Mouse (Mus musculus) erythroid progenitor cell, adult 5-6 weeks (primary cell): ENCODE results near the gene Ciapin1. TPM values are rescaled to one million over a fixed set of nuclear protein-coding genes. Genes with fewer than 3 reads are reported as not detected.

ENCODE experiments used
- ATAC-seq: replicated peaks from 2 replicates; pipeline ENCODE4 v1.8.0; 2016; ENCODE audit warnings: moderate number of reproducible peaks, mild to moderate bottlenecking, moderate TSS enrichment, inconsistent platforms; ENCODE audit not compliant: poor library complexity, low FRiP score, severe bottlenecking
- total RNA-seq, 2 experiments: library from RNA; stranded (forward) in 1 of 2; stranded (reverse) in 1 of 2; fragments of 150-400 nt in 1 of 2; fragments of 186-747, 209-891 nt in 1 of 2; gene quantifications; 2 replicates each; pipeline versions ENCODE4 v1.2.3 to v1.2.4; 2015 to 2017; ENCODE audit warnings: low replicate concordance in 2 of 2

The Ciapin1 gene
- total RNA-seq (2015; ENCODE audit: low replicate concordance) (27.4 and 66.7 TPM in 2 replicates), total RNA-seq (2017; ENCODE audit: low replicate concordance) (36.8 and 46.6 TPM in 2 replicates)

DNA sequence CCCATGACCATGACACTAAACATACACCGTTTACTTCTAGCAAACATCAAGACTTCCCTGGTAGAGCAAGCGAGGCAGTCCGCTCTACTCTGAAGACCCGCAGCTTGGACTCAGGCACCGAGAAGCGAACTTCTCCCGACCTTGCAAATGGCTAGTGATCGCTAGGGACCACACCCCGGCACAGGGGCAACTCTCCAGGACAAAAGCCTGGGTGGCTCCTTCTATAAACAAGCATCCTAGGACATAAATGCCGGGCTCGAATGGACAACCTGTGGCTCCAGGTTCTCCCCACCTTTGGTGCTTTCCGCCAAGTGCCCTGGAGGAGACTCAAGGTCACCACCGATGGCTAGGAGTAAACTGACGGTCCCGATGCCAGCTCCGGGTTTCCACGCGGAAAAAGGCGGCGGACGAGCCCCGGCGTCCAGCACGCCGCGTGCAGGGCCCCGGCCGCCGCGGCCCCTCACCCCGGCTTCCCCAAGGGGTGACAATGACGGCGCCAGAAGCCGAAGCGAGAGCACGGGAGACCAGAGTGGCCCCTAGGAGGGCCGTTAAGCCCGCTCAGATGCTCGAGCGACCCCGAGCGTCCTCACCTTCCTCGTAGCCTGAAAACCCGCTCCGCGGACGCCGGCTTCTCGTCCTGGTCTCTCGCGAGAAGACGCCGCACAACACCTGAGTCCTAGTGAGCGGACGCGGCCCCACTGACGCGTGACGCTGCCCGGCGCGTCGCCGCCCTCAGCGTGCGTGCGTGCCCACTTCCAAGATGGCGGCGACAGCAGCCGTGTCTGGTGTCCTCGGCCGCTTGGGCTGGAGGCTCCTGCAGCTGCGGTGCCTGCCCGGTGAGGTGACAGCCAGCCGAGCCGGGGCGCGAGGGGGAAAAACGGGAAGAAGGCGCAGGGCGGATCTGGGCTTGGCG, at the start of gene Ciapin1, which contains the start of gene Coq9:
Gene Ciapin1, minus strand, starts transcription at position 697 of the 913 bp plus-strand sequence.
Gene Coq9, plus strand, starts transcription at position 660 of the 913 bp plus-strand sequence.
- peak; percentile 93 for ATAC-seq

DNA sequence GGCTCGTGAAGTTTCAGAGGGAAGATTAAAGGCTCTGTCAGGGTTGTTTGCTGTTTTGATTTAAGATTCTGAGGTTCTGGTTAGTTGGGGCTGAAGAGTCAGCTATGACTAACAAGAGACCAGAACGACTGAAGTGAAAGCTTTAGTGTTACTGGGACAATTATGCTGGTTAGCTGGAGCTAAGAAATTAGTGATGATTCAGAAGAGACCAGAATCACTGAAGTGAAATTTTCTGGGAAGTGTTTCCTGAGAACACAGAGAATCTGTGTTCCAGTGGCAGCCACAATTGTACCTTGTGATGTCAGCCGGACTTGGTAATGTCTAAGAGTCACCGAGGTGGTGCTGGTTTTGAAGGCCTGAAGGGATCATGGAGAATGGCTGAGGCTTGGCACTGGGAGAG, 42.6 kb upstream of the Ciapin1 start:
- ATAC-seq = no peak

DNA sequence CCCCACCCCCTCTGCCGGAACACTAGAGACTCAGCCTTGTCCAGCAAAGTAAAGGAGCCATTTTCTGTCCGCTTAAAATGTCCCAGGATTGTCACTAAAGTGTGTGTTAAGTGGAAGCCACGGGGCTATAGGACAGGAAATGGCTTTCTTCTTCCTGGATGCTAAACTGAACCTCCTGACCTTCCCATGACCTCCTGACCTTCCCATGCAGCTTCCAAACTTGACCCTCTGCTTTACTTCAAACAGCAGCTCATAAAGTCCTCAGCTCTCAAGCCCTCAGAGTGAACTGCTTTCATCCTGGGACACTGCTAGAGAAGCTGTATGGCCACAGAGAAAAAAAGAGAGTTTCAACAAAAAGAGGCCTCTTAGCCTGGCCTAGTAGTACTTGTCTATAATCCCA, 38.7 kb upstream of the Ciapin1 start:
- no peak for ATAC-seq

DNA sequence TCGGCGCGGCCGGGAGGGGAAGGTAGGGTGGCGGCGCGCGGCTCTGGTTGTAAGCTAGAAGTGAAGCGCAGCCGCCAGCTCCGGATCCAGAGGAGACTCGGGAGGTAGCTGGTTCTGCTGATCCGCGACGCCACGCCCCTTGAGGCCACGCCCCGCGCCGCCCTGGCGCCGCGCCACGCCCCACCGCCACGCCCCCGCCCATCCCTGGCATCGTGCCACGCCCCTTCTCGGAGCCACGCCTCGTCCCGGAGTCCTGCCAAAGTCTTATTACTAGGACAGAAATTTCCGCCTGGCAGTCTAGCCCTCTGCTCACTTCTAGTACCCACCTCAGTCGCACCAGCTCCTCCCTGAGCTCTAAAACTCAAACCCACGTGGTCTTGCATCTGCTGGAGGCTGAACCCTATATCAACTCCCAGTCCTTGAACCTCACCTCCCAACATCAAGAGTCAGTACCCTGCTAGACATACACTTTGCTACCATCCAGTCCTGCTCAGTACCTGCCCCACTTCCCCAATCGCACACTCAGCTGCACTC, 38.1 kb upstream of the Ciapin1 start, which contains the start of gene Dok4:
Gene Dok4, minus strand, starts transcription at position 134 of the 534 bp plus-strand sequence.
- peak; percentile 77 for ATAC-seq

DNA sequence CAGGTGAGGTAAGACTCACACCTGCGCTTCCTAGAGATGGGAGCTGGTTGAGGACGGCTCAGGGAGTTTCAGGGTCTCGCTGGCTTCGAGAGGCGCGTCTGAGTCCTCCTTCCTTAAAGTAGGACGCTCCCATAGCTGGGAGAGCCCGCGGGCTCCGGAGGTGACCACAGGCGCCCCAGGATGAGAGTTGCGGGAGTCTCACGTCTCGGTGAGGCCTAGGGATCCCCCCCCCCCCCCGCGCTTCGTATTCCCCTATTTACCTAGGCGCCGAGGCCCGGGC, 37.7 kb upstream of the Ciapin1 start:
- peak; percentile 12; the same call in 1 of the 2 replicates for ATAC-seq

DNA sequence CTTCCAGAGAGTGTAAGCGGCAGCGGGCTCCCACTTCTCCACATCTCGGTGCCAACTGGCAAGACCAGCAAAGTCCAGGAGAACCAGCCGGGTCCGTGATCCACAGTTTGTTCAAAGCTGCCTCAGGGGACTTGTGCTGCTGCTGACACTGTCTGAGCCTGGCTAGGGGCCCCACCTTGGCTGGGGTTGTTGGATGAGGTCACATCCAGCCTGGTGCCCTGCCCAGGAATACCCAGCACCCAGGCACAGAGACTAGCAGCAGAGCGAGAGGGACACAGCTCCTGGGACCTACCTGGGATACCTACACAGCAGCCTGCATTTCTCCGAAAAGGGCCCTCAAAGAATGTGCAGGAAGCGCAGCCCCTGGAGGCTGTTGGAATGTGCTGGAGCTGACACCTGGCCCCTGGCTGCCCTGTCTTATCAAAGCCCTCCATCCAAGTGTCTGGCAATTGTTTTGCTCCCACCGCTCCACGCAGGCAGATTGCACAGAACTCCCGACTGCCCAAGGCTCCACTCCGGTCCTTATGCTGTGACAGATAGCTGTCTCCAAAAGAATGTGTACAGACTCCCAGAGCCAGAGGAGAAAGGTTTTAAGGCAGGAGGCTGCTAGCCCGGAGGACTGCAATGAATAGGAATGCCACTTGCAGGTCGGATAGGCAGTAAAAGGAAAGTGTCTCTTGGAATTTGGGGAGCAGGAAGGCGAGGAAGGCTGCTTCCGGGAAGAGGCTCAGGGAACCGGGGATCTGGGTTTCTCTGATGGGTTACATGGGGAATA, 37.1 kb upstream of the Ciapin1 start:
- ATAC-seq = peak; percentile 20

DNA sequence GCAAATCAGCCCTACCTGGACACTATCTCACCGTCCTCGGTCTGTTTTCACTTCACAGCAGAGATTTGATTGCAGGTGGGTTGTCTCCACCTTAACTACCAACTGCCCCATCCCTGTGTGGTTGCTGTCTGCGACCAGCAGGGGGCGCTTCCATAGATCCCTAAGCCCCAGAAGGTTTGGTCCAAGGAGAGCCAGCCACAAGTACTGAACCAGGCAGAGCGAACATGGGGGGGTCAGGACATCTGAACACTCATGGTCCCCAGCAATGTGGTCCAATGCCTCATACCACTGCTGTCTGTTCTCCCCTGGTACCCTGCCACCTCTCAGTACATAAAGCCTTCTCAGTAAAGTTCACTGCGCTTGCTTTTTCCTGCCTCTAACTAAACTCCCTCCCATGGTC, 36.2 kb upstream of the Ciapin1 start:
- ATAC-seq = peak; percentile 67

DNA sequence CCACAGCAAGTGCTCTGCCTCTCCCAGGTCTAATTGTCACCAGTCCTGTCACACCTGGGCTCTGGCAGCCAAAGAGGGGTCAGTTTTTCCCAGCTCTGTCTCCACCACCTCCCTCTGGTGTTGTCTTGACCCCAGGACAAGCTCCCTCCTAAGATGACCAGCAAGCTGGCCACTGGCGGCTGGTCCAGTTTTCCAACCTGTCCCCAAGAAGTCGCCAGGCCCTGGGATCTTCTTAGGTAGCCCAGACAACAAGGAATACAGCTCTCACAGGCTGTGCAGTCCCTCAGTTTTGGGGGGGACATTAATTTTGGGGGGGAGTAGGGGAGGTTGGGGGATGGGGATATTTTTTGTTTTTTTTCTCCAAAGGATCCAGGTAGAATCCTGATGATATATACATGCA, 34.4 kb upstream of the Ciapin1 start:
- no peak for ATAC-seq

DNA sequence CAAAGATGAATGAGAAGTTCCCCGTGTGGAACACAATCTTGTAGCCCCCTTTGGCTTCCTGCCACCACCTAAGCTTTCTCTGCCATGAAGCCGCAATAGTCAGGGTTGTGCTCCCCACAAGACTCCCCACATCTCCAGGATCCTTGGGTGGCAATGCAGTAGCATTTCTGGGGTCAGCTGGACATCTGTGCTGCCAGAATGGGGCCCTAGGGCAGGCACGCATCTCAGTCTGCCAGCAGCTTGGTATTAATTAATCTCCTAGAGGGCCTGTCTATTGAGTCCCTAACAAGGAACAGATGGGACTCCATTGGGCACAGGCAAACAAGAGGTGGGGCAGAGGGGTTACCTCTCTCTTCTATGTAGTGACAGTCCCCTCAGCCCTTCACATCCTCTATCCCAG, 34.0 kb upstream of the Ciapin1 start:
- ATAC-seq = no peak

DNA sequence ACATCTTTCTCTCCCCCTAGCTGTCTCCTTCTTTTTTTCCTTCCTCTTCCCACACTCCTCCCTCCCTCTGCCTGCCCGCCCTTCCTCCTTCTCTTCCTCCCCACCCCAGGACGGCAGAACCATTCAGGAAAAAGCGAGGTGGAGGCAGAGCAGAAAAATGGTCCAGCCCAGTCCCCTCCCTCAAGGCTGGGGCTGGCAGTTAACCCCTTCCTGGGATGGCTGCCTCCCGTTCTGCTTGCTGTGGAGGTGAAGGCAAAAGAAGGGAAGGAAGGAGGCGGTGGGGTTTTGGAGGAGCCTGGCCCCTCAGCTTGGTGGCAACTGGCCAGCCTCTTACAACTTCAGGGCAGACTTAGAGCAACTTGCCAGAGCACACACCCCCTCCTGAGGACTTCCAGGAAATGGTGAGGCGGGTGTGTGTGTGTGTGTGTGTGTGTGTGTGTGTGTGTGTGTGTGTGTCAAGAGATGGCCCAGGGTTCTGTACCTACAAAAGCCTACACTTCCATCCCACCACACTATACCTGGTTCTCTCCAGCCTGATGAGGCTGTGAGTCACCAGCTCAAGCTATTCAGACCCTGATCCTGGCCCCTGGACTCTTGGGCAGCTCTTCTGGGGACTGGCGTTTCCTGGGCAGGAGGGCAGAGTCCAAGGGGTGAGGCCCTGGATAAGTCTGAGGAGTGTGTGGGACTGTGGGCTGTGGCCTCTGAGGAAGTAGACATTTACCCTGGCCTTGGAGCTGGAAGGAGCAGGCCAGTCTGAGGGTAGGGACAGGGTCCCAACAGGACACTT, 33.1 kb upstream of the Ciapin1 start:
- ATAC-seq = no peak

DNA sequence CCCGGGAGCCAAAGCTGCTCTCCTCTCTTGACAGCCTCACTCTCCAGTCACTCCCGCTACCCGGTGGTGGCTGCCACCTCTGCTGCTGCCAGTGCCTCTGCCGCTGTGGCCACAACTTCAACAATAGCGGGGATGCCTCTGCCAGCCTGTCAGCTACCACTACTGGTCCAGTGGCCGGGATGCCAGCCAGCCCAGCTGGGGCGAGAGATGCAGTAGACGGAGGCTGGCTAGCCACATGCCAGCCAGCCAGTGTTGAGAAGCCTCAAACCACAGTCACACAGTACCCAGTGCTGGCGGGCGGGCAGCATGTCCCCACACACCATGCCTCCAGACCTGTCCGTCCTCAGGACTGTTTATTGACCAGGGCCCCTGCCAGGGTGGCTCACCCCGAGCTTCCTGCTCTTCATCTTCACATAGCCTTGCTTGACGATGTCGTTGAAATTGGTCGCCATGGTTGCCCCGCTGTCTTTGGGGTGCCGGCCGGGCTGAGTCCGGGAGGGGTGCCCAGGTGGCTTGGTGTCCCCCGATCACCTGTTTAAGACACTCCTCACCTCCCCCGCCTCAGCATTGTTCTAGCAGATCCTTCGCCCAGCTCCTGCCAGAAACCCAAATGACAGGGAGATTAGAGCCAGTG, 32.4 kb upstream of the Ciapin1 start:
- no peak for ATAC-seq

DNA sequence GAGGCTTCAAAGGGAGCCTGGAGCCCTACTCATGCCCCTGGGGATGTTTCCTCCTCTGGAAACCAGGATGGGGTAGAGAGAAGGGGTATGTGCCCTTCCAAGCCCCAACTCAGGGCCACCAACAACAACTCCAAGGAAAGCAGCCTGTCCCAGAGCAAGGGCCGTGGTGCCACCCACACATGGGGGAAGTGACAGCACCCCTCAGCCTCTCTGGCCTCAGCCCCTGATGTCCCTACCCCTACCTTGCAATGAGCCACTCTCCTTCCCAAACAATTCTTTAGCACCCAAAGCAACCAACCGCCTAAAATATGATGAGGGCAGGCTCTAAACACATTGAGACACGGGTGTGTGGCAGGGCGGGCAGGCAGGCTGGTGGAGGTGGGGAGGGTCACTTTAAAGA, 31.8 kb upstream of the Ciapin1 start:
- no peak for ATAC-seq

DNA sequence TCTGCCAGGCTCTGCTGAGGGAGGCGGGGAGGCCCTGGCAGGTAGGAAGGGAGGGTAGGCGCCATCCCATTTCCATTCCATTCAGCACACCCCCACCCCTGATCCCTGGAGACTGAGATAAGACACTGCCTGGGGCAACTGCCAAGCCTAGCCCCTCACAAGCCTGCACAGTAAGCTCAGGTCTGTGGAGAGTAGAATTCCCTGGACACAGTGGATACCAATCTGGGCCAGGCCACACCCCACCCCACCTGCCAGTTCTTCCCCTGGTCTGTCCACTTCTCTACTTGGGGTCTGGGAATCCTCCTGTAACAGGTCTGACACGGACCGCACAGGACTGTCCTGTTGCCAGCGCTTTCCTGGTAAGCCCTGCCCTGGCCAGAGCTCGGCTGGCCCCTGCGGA, 31.0 kb upstream of the Ciapin1 start:
- no peak for ATAC-seq

DNA sequence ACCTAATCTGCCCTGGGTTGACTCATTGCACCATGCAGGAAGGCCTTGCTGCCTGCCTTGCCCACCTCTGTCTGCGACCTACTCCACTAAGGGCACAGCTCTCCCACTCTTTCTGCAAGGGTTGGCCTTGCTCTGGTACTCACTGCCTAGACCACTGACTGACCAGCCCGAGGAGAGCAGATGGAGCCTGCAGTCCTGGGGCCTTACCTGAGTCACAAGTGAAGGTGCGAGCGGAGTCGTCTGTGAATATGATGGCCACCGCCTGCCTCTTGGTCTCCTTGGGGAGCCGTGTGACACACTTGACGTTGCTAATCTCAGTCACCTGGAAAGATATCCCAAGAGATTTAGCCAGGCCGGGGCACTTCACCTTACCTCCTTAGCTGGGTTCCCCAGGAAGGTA, 28.8 kb upstream of the Ciapin1 start:
- ATAC-seq = no peak

DNA sequence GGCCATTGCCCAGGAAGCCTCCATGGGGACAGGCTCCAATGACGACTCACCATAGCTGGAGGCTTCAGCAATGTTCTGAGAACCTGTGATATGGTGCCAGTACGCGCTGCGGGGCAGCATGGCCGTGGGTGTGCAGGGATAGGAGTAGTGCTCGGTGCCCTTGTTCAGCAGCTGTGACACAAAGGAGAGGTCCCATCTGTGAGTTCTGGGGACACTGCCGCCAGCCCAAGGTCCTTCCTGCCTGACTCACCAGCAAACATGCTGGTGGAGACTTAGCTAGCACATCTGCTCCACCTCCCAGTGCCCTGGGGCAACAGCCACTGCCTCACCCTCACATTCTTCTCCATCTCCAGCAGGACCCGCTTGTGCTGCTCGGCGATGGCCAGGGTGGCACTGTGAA, 27.1 kb upstream of the Ciapin1 start:
- no peak for ATAC-seq

DNA sequence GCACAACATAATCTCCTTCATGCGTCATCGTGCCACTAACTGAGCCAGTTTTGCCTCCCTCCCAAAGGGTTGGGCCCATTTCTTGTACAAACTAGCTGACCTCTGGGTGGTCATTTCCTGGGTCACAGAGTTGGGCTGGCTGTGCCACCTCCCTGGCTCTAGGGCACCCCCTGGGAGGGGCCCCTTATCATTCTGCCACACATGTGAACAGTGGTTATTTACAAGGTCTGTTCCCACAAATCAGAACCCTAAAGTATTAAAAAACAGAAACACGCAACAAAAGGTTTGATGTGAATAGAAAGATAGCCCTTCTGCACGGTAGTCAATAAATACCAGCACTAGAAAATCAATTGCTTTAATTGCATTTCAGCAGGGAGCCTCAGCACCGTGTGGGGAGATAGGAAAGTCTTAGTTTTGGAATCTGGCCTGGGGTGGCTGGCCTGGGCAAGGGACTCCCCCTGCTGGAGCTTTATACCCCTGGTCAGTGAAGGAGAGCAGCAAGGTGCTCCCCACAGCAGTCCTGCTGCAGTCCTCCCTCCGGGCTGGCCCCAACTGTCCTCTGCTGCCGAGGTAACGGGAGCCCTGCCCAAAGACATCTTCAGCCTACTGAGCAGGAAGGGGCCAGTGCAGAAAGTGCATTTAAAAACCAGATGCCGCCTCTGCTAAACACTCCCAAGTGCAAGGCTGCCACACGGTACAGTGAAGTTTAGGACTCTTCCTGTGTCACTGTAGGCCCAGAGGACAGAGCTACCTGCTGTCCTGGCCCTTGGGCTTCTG, 25.9 kb upstream of the Ciapin1 start:
- no peak for ATAC-seq

DNA sequence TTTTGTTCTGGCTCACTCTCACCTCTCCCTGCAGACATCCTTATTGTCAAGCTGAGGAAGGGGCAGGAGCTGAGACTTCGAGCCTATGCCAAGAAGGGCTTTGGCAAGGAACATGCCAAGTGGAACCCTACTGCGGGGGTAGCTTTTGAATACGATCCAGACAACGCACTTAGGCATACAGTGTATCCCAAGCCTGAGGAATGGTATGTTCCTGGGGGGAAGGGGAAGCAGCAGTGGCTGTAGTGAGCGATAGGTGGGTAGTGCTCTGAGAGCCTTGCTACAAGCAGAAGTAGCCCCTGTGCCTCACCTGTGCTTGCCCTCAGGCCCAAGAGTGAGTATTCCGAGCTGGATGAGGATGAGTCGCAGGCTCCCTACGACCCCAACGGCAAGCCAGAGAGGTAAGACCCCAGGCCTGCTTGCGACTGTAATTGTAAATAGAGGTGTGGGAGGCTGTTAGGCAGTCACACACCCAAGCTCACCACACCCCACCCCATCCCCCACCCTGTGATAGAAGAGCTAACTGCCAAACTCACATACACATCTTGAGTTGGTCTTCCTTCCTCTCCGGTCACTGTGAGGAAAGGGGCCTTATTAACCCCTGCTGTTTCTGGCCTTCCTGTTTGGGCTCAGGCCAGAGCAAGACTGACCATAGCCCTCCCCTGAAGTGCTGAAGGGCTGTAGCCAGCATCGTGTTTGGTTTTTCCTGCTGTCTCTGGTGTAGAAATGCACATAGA, 24.5 kb upstream of the Ciapin1 start:
- no peak for ATAC-seq

DNA sequence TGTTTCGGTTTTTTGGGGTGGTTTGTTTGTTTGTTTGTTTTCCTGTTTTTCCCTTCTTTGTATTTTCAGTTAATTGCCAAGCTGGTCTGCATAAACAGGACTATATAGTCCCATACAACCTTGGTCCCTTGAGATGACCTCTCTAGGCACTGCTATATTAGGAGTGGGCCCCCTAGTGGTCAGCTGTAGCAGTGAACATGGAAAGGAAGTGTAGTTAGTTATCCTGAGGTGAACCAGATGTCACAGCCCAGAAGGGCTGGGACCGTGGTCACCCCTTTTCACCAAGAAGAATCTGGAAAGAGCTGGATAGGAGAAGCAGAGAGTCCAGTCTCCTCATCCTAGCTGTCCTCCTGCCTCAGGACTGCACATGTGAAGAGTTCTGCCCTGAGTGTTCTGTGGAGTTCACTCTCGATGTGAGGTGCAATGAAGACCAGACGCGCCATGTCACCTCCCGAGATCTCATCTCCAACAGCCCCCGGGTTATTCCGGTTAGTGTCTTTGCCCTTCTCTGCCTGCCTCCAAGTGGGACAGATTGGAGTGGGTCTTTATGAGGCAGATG, 23.3 kb upstream of the Ciapin1 start:
- ATAC-seq = peak; percentile 72
